In genomic region chr2:69150841-69151240, GRCm38 (mm10) we compare ENCODE assay signal across 30 mouse cellular contexts. TPM values are rescaled to one million over a fixed set of nuclear protein-coding genes. Genes with fewer than 3 reads are reported as not detected.
DNase-seq lines count a peak whose midpoint lies in the region; ATAC-seq and TF ChIP-seq lines count a peak whose summit lies in the region.
"Had no signal": no experiment of that assay in that cellular context is flagged by ENCODE, and none has a peak within 500 bp of the region (broad histone marks: within the 10 kb centered on the region; RNA-seq: fewer than 3 reads in every experiment).

No protein-coding gene starts in this region.

- no peak overlapping the region for H3K27ac ChIP-seq in midbrain, embryonic 12.5 days (replicated peaks)
- H3K27ac ChIP-seq in midbrain, embryonic 15.5 days, result no peak overlapping the region
- H3K27ac ChIP-seq: embryonic facial prominence, embryonic 10.5 days; embryonic facial prominence, embryonic 13.5 days; forebrain, embryonic 12.5 days; forebrain, embryonic 15.5 days; heart, embryonic 15.5 days; hindbrain, embryonic 10.5 days; hindbrain, embryonic 13.5 days had no signal

- no peak for TF ChIP-seq CTCF in brain, embryonic 14.5 days (IDR thresholded peaks at IDR 0.05; ENCODE audit: borderline replicate concordance, extremely low read depth, insufficient read depth, insufficient read length)

- peaks cover 7% of the 10 kb centered on the region; the same call in 1 of the 2 replicates for H3K27me3 ChIP-seq in midbrain, embryonic 12.5 days
- no peaks in the 10 kb centered on the region for H3K27me3 ChIP-seq in midbrain, embryonic 15.5 days (replicated peaks)
- H3K27me3 ChIP-seq: CH12.LX; embryonic facial prominence, embryonic 13.5 days; forebrain, embryonic 12.5 days; forebrain, embryonic 15.5 days; heart, embryonic 12.5 days; heart, embryonic 15.5 days; hindbrain, embryonic 13.5 days; Patski had no signal

- DNase-seq in brain, embryonic 14.5 days (ENCODE audit: low read depth), result peak; percentile 22
- peak; percentile 27 for DNase-seq in retina, embryonic 14.5 days (ENCODE audit: low spot score)
- DNase-seq in adrenal gland, postnatal 36 days, result no peak
- DNase-seq in right cerebral cortex, adult 18-20 months, result no peak
- DNase-seq: adrenal gland, postnatal 10 days; B cell, adult 2 months; cerebellum, adult 11-12 months; cerebellum, adult 8-10 months; cerebellum, postnatal 10 days; cerebellum, postnatal 36 days; embryo, embryonic 11 days; gastrocnemius, postnatal 25 days; heart, adult 18-20 months; heart, postnatal 10 days; heart, postnatal 36 days had no signal

- H3K4me2 ChIP-seq in midbrain, embryonic 12.5 days (replicated peaks), result no peak overlapping the region
- no peak overlapping the region for H3K4me2 ChIP-seq in midbrain, embryonic 15.5 days
- H3K4me2 ChIP-seq: embryonic facial prominence, embryonic 13.5 days; forebrain, embryonic 12.5 days; forebrain, embryonic 15.5 days; heart, embryonic 12.5 days; heart, embryonic 15.5 days; hindbrain, embryonic 13.5 days had no signal

- no peak overlapping the region for H3K4me3 ChIP-seq in midbrain, embryonic 12.5 days
- no peak overlapping the region for H3K4me3 ChIP-seq in midbrain, embryonic 15.5 days
- H3K4me3 ChIP-seq: embryonic facial prominence, embryonic 10.5 days; embryonic facial prominence, embryonic 13.5 days; erythroblast, embryonic 14.5 days; forebrain, embryonic 12.5 days; forebrain, embryonic 15.5 days; heart, embryonic 12.5 days; heart, embryonic 15.5 days; hindbrain, embryonic 10.5 days; hindbrain, embryonic 13.5 days had no signal

- H3K36me3 ChIP-seq in midbrain, embryonic 12.5 days, result no peaks in the 10 kb centered on the region
- no peaks in the 10 kb centered on the region for H3K36me3 ChIP-seq in midbrain, embryonic 15.5 days (replicated peaks)
- H3K36me3 ChIP-seq: embryonic facial prominence, embryonic 10.5 days; embryonic facial prominence, embryonic 13.5 days; forebrain, embryonic 12.5 days; forebrain, embryonic 15.5 days; G1E; heart, embryonic 12.5 days; heart, embryonic 15.5 days; hindbrain, embryonic 10.5 days; hindbrain, embryonic 13.5 days had no signal

- peak; percentile 47; the same call in 1 of the 2 replicates for ATAC-seq in midbrain, embryonic 12.5 days (ENCODE audit: low FRiP score, low read depth)
- ATAC-seq in midbrain, embryonic 15.5 days (replicated peaks), result no peak
- ATAC-seq: forebrain, embryonic 15.5 days; hindbrain, embryonic 16.5 days; Patski had no signal

- WGBS in midbrain, embryonic 12.5 days, result 20% methylated on average over 5 of the region's 5 CpGs
- WGBS in midbrain, embryonic 15.5 days, result 20% methylated on average over 5 of the region's 5 CpGs

- no peak overlapping the region for H3K9ac ChIP-seq in midbrain, embryonic 12.5 days (replicated peaks)
- H3K9ac ChIP-seq in midbrain, embryonic 15.5 days, result no peak overlapping the region
- H3K9ac ChIP-seq: embryonic facial prominence, embryonic 13.5 days; forebrain, embryonic 12.5 days; forebrain, embryonic 15.5 days; heart, embryonic 12.5 days; heart, embryonic 15.5 days; hindbrain, embryonic 13.5 days had no signal

- no peaks in the 10 kb centered on the region; the same call in 1 of the 2 replicates for H3K4me1 ChIP-seq in midbrain, embryonic 12.5 days
- no peaks in the 10 kb centered on the region for H3K4me1 ChIP-seq in midbrain, embryonic 15.5 days
- H3K4me1 ChIP-seq: forebrain, embryonic 12.5 days; forebrain, embryonic 15.5 days; heart, embryonic 12.5 days; hindbrain, embryonic 13.5 days had no signal

- H3K9me3 ChIP-seq in midbrain, embryonic 12.5 days, result no peaks in the 10 kb centered on the region
- no peaks in the 10 kb centered on the region for H3K9me3 ChIP-seq in midbrain, embryonic 15.5 days
- H3K9me3 ChIP-seq: embryonic facial prominence, embryonic 10.5 days; embryonic facial prominence, embryonic 13.5 days; forebrain, embryonic 12.5 days; forebrain, embryonic 15.5 days; G1E; heart, embryonic 12.5 days; heart, embryonic 15.5 days; hindbrain, embryonic 10.5 days; hindbrain, embryonic 13.5 days had no signal

- TF ChIP-seq POLR2A in brain, embryonic 14.5 days (IDR thresholded peaks at IDR 0.05; ENCODE audit: borderline replicate concordance, extremely low read depth, insufficient read depth, insufficient read length, poor library complexity, severe bottlenecking), result no peak

RNA-seq across cellular contexts. Expression of gene Nostrin, which starts 15.2 kb away (rescaled TPM):
- 0.83 and 0.96 TPM in 2 replicates for polyA plus RNA-seq in midbrain, embryonic 12.5 days (2016; fragmentation: Nextera tagmentation; extraction: Ambion mirVana)
- 1.1 and 1.7 TPM in 2 replicates for polyA plus RNA-seq in midbrain, embryonic 15.5 days (2015; fragmentation: Nextera tagmentation; extraction: Ambion mirVana)
- 0.63 TPM in 2 replicates for polyA plus RNA-seq in brain, embryonic 14.5 days (2012; rRNA removed)
- 10 to 100 TPM in 1 of 2 experiments, 1 to 10 TPM in 1; 7.3 to 11.9 TPM for total RNA-seq in adrenal gland, postnatal 36 days (2021)
- polyA plus RNA-seq: erythroblast, embryonic 14.5 days; G1E had no signal

RNA-seq across cellular contexts. Expression of gene Spc25, which starts 55.2 kb away (rescaled TPM):
- polyA plus RNA-seq in midbrain, embryonic 12.5 days (2016; fragmentation: Nextera tagmentation; extraction: Ambion mirVana), result 183 and 201 TPM in 2 replicates
- polyA plus RNA-seq in midbrain, embryonic 15.5 days (2015; fragmentation: Nextera tagmentation; extraction: Ambion mirVana), result 24.5 and 30.9 TPM in 2 replicates
- polyA plus RNA-seq in brain, embryonic 14.5 days (2012; rRNA removed), result 22.3 and 37.1 TPM in 2 replicates
- 1 to 10 TPM; 3.7 to 4.1 TPM for total RNA-seq in adrenal gland, postnatal 36 days (2021)

Comparison
In these comparisons a context has a peak if more than half of its experiments do, and no peak if none do; other contexts are left out.
1. DNase-seq: peak in brain, embryonic 14.5 days (single experiment) and retina, embryonic 14.5 days (single experiment); none in adrenal gland, postnatal 36 days (0 of 2) and right cerebral cortex, adult 18-20 months (single experiment).